Mouse (Mus musculus) embryonic fibroblast, embryonic 13.5 days (primary cell): ENCODE measurements around the gene Gstm3. TPM values are rescaled to one million over a fixed set of nuclear protein-coding genes. Genes with fewer than 3 reads are reported as not detected.
A peak's percentile ranks its signal among the peaks of the same experiment; 100 is the strongest.
"Not testable (repeated sequence)": the region's sequence is repeated elsewhere in the genome, so short reads cannot be mapped to it uniquely, and the experiment has no call there.

ENCODE experiments used
- H3K27ac ChIP-seq: 2 replicates; pipeline ENCODE4 v1.5.1; 2012; ENCODE audit warnings: low read length, control low read depth, inconsistent platforms; ENCODE audit not compliant: insufficient read depth
- H3K4me1 ChIP-seq: 2 replicates; pipeline ENCODE4 v1.6.1; 2011; ENCODE audit warnings: low read length; ENCODE audit not compliant: control insufficient read depth, insufficient read depth
- H3K4me3 ChIP-seq: 2 replicates; pipeline ENCODE4 v1.5.1; 2011; ENCODE audit warnings: mild to moderate bottlenecking, control low read depth, low read length; ENCODE audit not compliant: insufficient read depth
- CTCF ChIP-seq: IDR thresholded peaks from 2 replicates; pipeline ENCODE4 v1.5.1; 2011; ENCODE audit warnings: mild to moderate bottlenecking, control low read depth, low read length, moderate library complexity, borderline replicate concordance; ENCODE audit not compliant: insufficient read depth
- POLR2A ChIP-seq: IDR thresholded peaks from 2 replicates; pipeline ENCODE4 v1.6.1; 2011; ENCODE audit warnings: low read depth, mild to moderate bottlenecking, control low read depth, low read length, moderate library complexity
- polyA plus RNA-seq: library from polyadenylated mRNA; stranded (reverse); fragments of >200 nt; gene quantifications from 2 replicates; pipeline ENCODE4 v1.2.4, GENCODE M21; 2011; ENCODE audit warnings: low read depth; ENCODE audit not compliant: missing spikeins, insufficient read length

The Gstm3 gene
- polyA plus RNA-seq, 1 experiment: not detected

- no peak for TF ChIP-seq CTCF
- no peak for TF ChIP-seq POLR2A
- Histone ChIP-seq H3K4me3 (no peak overlapping the region), H3K4me1 (no peaks in the 10 kb centered on the region), H3K27ac (no peak overlapping the region)
These were observed 32.9 kb upstream of the Gstm3 start for GRCm38 (mm10) chr3:108002021-108002420.

GRCm38 (mm10) chr3:107999491-107999890 is 30.4 kb upstream of the Gstm3 start:
- H3K4me3 ChIP-seq: no peak overlapping the region
- TF ChIP-seq POLR2A (no peak), CTCF (no peak)
- H3K27ac ChIP-seq: no peak overlapping the region
- no peaks in the 10 kb centered on the region for H3K4me1 ChIP-seq

- Histone ChIP-seq H3K4me3 (no peak overlapping the region), H3K27ac (no peak overlapping the region), H3K4me1 (no peaks in the 10 kb centered on the region)
- TF ChIP-seq CTCF: no peak
- TF ChIP-seq POLR2A: no peak
These were observed 29.5 kb upstream of the Gstm3 start for GRCm38 (mm10) chr3:107998591-107998990.

- TF ChIP-seq CTCF (no peak), POLR2A (no peak)
- no peak overlapping the region for H3K4me3 ChIP-seq
- no peaks in the 10 kb centered on the region for H3K4me1 ChIP-seq
- no peak overlapping the region for H3K27ac ChIP-seq
These were observed 27.5 kb upstream of the Gstm3 start for GRCm38 (mm10) chr3:107996576-107996975.

DNA sequence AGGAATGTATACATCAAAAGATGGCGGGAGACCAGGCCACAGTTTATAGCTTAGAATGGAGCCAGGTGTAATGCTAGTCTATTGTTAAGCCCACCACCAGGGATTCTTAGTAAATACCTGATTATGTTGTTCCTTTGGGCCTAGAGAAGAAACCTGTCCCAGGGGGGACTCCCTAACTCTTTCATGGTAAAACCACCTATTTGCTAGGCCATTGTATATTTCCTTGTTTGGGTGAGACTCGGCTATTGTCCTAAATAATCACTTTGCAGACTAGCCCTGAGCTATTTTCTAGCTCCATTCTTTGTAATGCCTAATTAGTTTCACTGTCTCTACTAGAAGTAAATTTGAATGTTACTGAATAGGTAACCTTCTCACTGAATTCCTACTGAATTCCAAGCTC is 26.9 kb upstream of the Gstm3 start:
- H3K27ac ChIP-seq, H3K4me3 ChIP-seq, H3K4me1 ChIP-seq: not testable (repeated sequence)

DNA sequence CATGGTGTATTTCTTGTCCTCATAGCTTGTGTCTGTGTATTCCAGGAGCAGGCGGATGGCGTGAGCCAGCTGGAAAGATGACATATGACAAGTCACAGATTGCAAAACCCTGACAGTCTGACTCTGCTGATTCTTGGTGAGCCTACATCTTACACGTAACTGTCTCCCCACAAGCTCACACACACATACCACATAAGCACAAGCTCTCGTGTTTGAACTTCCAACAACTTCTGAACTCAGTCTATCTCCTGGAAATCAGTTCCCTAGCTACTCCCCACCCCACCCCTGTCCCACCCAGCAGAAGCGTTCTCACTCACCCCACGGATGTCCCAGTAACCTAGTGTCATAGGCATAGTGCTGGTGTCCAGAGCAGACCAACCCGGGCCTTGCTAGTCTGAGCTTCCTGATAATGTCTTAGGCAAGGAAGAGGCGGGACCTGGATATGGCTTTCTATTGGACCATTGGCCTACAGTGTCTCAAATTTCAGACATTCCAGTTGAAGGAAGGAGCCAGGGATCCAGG is 17.0 kb upstream of the Gstm3 start, which contains the start of gene Gstm2:
Gstm2 (minus strand) TSS at position 413 of the 522 bp plus-strand sequence.
- TF ChIP-seq CTCF (no peak), POLR2A (peak; percentile 73)
- Histone ChIP-seq H3K4me3 (0 out of 2 replicates have a peak within 1 kb of the TSS, but pooled peaks have one; percentile 7), H3K27ac (0 out of 2 replicates have a peak within 1 kb of the TSS, but pooled peaks have one; percentile 9), H3K4me1 (no peaks in the 10 kb centered on the region)

DNA sequence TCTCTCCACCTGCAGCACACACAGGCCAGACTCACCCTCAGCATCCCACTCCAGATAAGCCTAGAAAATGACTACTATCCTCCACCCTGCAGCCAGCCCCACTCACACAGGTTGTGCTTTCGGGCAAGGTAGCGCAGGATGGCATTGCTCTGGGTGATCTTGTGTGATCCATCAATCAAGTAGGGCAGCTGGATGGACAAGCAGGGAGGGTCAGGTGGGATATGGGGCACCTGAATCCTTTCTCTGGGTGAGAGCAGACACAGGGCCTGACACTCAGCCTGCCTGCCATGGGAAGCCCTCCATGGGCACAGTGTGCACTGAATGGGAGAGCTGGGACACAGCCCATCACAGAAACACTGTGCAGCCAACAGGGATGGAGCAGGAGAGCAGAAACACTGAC is 16.1 kb upstream of the Gstm3 start:
- not testable (repeated sequence) for H3K4me3 ChIP-seq, H3K27ac ChIP-seq, H3K4me1 ChIP-seq

- Histone ChIP-seq H3K4me3 (no peak overlapping the region), H3K27ac (no peak overlapping the region), H3K4me1 (no peaks in the 10 kb centered on the region)
- TF ChIP-seq CTCF (no peak), POLR2A (no peak)
These were observed 15.4 kb upstream of the Gstm3 start for GRCm38 (mm10) chr3:107984471-107984870.

DNA sequence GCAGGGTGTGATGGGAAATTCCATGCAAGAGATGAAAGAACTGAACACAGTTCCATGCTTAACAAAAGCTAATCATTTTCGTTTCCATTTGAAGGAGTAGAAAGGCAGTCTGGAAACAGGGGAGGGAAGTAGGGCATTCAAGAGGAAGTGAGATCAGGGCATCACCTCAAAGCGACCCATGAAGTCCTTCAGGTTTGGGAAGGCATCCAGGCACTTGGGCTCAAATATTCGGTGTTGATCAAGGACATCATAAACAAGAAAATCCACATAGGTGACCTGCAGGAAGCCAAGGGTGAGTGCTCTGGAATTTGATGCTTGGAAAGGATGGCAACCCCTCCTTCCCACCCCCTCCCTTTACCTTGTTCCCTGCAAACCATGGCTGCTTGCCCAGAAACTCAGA is 14.7 kb upstream of the Gstm3 start:
- Histone ChIP-seq H3K4me3 (no peak overlapping the region), H3K4me1 (no peaks in the 10 kb centered on the region), H3K27ac (no peak overlapping the region)
- TF ChIP-seq POLR2A: no peak
- TF ChIP-seq CTCF: no peak

GRCm38 (mm10) chr3:107982726-107983125 is 13.6 kb upstream of the Gstm3 start:
- Histone ChIP-seq H3K4me1 (no peaks in the 10 kb centered on the region), H3K27ac (no peak overlapping the region)

GRCm38 (mm10) chr3:107981261-107981660 is 12.2 kb upstream of the Gstm3 start:
- no peak overlapping the region for H3K4me3 ChIP-seq
- H3K4me1 ChIP-seq: no peaks in the 10 kb centered on the region
- no peak overlapping the region for H3K27ac ChIP-seq
- TF ChIP-seq CTCF (no peak), POLR2A (no peak)

More at GRCm38 (mm10) chr3:107982726-107983125, 13.6 kb upstream of the Gstm3 start:
- no peak overlapping the region for H3K4me3 ChIP-seq
- TF ChIP-seq CTCF: no peak
- TF ChIP-seq POLR2A: no peak
